9 mouse cellular contexts compared by ENCODE assay signal in genomic region chr8:13208627-13209355, GRCm38 (mm10). TPM values are rescaled to one million over a fixed set of nuclear protein-coding genes. Genes with fewer than 3 reads are reported as not detected.
A peak's percentile ranks its signal among the peaks of the same experiment; 100 is the strongest.
DNase-seq lines count a peak whose midpoint lies in the region; ATAC-seq and TF ChIP-seq lines count a peak whose summit lies in the region.
"Had no signal": no experiment of that assay in that cellular context is flagged by ENCODE, and none has a peak within 500 bp of the region (broad histone marks: within the 10 kb centered on the region; RNA-seq: fewer than 3 reads in every experiment).

No protein-coding gene starts in this region.

- 19% methylated on average over 6 of the region's 6 CpGs for WGBS in heart, adult 2 months
- WGBS in lung, postnatal 0 days = 26% methylated on average over 6 of the region's 6 CpGs
- WGBS in midbrain, embryonic 15.5 days = 48% methylated on average over 6 of the region's 6 CpGs

- peak overlapping the region; percentile 18; the same call in 1 of the 2 replicates for H3K9ac ChIP-seq in heart, adult 2 months (ENCODE audit: low read depth, low read length)
- H3K9ac ChIP-seq in lung, postnatal 0 days (replicated peaks; ENCODE audit: low read depth) = no peak overlapping the region
- H3K9ac ChIP-seq in midbrain, embryonic 15.5 days = no peak overlapping the region

- peak overlapping the region; percentile 84 for H3K27ac ChIP-seq in heart, adult 2 months
- H3K27ac ChIP-seq in lung, postnatal 0 days (ENCODE audit: low read length) = no peak overlapping the region
- H3K27ac ChIP-seq in midbrain, embryonic 15.5 days = no peak overlapping the region

- no peaks in the 10 kb centered on the region for H3K36me3 ChIP-seq in heart, adult 2 months (ENCODE audit: control insufficient read depth, insufficient read depth, low read length)
- H3K36me3 ChIP-seq in lung, postnatal 0 days (ENCODE audit: insufficient read depth, low read length) = no peaks in the 10 kb centered on the region
- H3K36me3 ChIP-seq in midbrain, embryonic 15.5 days (replicated peaks) = no peaks in the 10 kb centered on the region

- DNase-seq in kidney, adult 9 months = peak; percentile 40
- no peak for DNase-seq in kidney, postnatal 14 days
- DNase-seq in NIH3T3 (ENCODE audit: low read depth) = peak; percentile 30
- DNase-seq in heart, adult 2 months = peak; percentile 54 to 75
- peak; percentile 45 for DNase-seq in lung, postnatal 0 days (ENCODE audit: low spot score)
- no peak for DNase-seq in embryo, embryonic 11 days
- no peak for DNase-seq in left cerebral cortex, postnatal 4 days

- TF ChIP-seq POLR2A in heart, adult 2 months (IDR thresholded peaks at IDR 0.05; ENCODE audit: insufficient read depth, low read depth, low read length) = no peak

- ATAC-seq in lung, postnatal 0 days = peak; percentile 23
- ATAC-seq in midbrain, embryonic 15.5 days (replicated peaks) = no peak

- no peak overlapping the region for H3K4me3 ChIP-seq in heart, adult 2 months
- no peak overlapping the region for H3K4me3 ChIP-seq in lung, postnatal 0 days (ENCODE audit: low read depth, low read length)
- no peak overlapping the region for H3K4me3 ChIP-seq in midbrain, embryonic 15.5 days

- no peaks in the 10 kb centered on the region for H3K9me3 ChIP-seq in lung, postnatal 0 days (ENCODE audit: low read length)
- H3K9me3 ChIP-seq in midbrain, embryonic 15.5 days = no peaks in the 10 kb centered on the region

- H3K4me2 ChIP-seq in lung, postnatal 0 days (replicated peaks; ENCODE audit: low read depth, low read length) = no peak overlapping the region
- no peak overlapping the region for H3K4me2 ChIP-seq in midbrain, embryonic 15.5 days

- intact Hi-C loops in heart, adult 2 months (cut with DNase I) = loop anchor here (5.0 to 10.0 kb wide), 3 partner anchors 54 to 311 kb away; partner anchors contain the start of genes Cul4a, Lamp1 and Pcid2
- intact Hi-C loops in left cerebral cortex, postnatal 4 days (cut with DNase I) = no loop called here

- H3K27me3 ChIP-seq in heart, adult 2 months (ENCODE audit: control insufficient read depth, insufficient read depth, low read length) = no peaks in the 10 kb centered on the region
- H3K27me3 ChIP-seq in lung, postnatal 0 days (replicated peaks; ENCODE audit: insufficient read depth, low read length) = no peaks in the 10 kb centered on the region
- H3K27me3 ChIP-seq in midbrain, embryonic 15.5 days (replicated peaks) = no peaks in the 10 kb centered on the region

- H3K79me2 ChIP-seq in heart, adult 2 months (replicated peaks; ENCODE audit: control insufficient read depth, insufficient read depth, low read length) = no peaks in the 10 kb centered on the region

- 0 out of 2 replicates have a peak, but pooled peaks have one; percentile 48 for TF ChIP-seq EP300 in heart, adult 2 months (IDR thresholded peaks at IDR 0.05; ENCODE audit: insufficient read depth, low read depth, low read length)
- no peak for TF ChIP-seq EP300 in lung, postnatal 0 days (IDR thresholded peaks at IDR 0.05)

- H3K4me1 ChIP-seq in heart, adult 2 months (ENCODE audit: control insufficient read depth, insufficient read depth, low read length) = peaks cover 6% of the 10 kb centered on the region
- peaks cover 15% of the 10 kb centered on the region; the same call in 1 of the 2 replicates for H3K4me1 ChIP-seq in lung, postnatal 0 days (ENCODE audit: insufficient read depth, low read depth, low read length)
- 0 out of 2 replicates have a peak, but pooled peaks cover 8% of the 10 kb centered on the region for H3K4me1 ChIP-seq in midbrain, embryonic 15.5 days

- TF ChIP-seq CTCF in heart, adult 2 months (IDR thresholded peaks at IDR 0.05) = peak; percentile 70
- peak; percentile 54 for TF ChIP-seq CTCF in lung, postnatal 0 days (IDR thresholded peaks at IDR 0.05)

RNA-seq across cellular contexts. Expression of gene Grtp1, which starts 8.4 kb away (rescaled TPM):
- 1 to 10 TPM; 3.9 to 5.1 TPM for total RNA-seq in heart, adult 2 months (2021)
- polyA plus RNA-seq in heart, adult 2 months (2012; rRNA removed) = 3.8 and 5.6 TPM in 2 replicates
- 2.0 and 2.5 TPM in 2 replicates for polyA plus RNA-seq in lung, postnatal 0 days (2015; fragmentation: Nextera tagmentation; extraction: Ambion mirVana)
- polyA plus RNA-seq in midbrain, embryonic 15.5 days (2015; fragmentation: Nextera tagmentation; extraction: Ambion mirVana) = 15.9 and 16.3 TPM in 2 replicates
- 1 to 10 TPM; 7.8 to 8.9 TPM for total RNA-seq in left cerebral cortex, postnatal 4 days (2021)

RNA-seq across cellular contexts. Expression of gene Adprhl1, which starts 45.2 kb away (rescaled TPM):
- 100 to 1,000 TPM; 587 to 599 TPM for total RNA-seq in heart, adult 2 months (2021)
- polyA plus RNA-seq in heart, adult 2 months (2012; rRNA removed) = 371 and 464 TPM in 2 replicates
- 0.93 and 1.0 TPM in 2 replicates for polyA plus RNA-seq in lung, postnatal 0 days (2015; fragmentation: Nextera tagmentation; extraction: Ambion mirVana)
- 1.1 TPM in 1 of 2 replicates, not detected in the other for polyA plus RNA-seq in midbrain, embryonic 15.5 days (2015; fragmentation: Nextera tagmentation; extraction: Ambion mirVana)
- total RNA-seq in left cerebral cortex, postnatal 4 days (2021) = 1 to 10 TPM; 1.8 to 1.9 TPM
- polyA plus RNA-seq: large intestine, adult 2 months had no signal

RNA-seq across cellular contexts. Expression of gene Lamp1, which starts 49.8 kb away (rescaled TPM):
- 100 to 1,000 TPM; 406 to 437 TPM for total RNA-seq in heart, adult 2 months (2021)
- 462 and 645 TPM in 2 replicates for polyA plus RNA-seq in heart, adult 2 months (2012; rRNA removed)
- polyA plus RNA-seq in lung, postnatal 0 days (2015; fragmentation: Nextera tagmentation; extraction: Ambion mirVana) = 508 and 522 TPM in 2 replicates
- 259 and 285 TPM in 2 replicates for polyA plus RNA-seq in midbrain, embryonic 15.5 days (2015; fragmentation: Nextera tagmentation; extraction: Ambion mirVana)
- total RNA-seq in left cerebral cortex, postnatal 4 days (2021) = 100 to 1,000 TPM; 241 to 259 TPM

Comparison
In these comparisons a context has a peak if more than half of its experiments do, and no peak if none do; other contexts are left out.
1. DNase-seq: peak in kidney, adult 9 months (single experiment), NIH3T3 (single experiment), heart, adult 2 months (2 of 2) and lung, postnatal 0 days (single experiment); none in kidney, postnatal 14 days (single experiment), embryo, embryonic 11 days (single experiment) and left cerebral cortex, postnatal 4 days (single experiment).
2. RNA of gene Adprhl1, which starts 45.2 kb away (polyA plus RNA-seq): 371 to 464 TPM in heart, adult 2 months; 0.93 to 1.0 TPM in lung, postnatal 0 days and 1.1 TPM in midbrain, embryonic 15.5 days; every median in the first group is over 100 times any median in the second.